Mouse (Mus musculus): ENCODE data around the gene Mien1.

- no peak for TF ChIP-seq CTCF (IDR thresholded peaks at IDR 0.05; ENCODE audit: insufficient read depth, low read depth, low read length)
- TF ChIP-seq POLR2A (IDR thresholded peaks at IDR 0.05; ENCODE audit: insufficient read depth, low read depth, low read length): no peak
These were observed 40.8 kb downstream of the Mien1 start for GRCm38 (mm10) chr11:98397946-98398345.

All from olfactory bulb, adult 2 months (tissue).